Mouse (Mus musculus): ENCODE measurements around the gene Pawr.
"Not testable (repeated sequence)": the region's sequence is repeated elsewhere in the genome, so short reads cannot be mapped to it uniquely, and the experiment has no call there.

The Pawr gene

DNA sequence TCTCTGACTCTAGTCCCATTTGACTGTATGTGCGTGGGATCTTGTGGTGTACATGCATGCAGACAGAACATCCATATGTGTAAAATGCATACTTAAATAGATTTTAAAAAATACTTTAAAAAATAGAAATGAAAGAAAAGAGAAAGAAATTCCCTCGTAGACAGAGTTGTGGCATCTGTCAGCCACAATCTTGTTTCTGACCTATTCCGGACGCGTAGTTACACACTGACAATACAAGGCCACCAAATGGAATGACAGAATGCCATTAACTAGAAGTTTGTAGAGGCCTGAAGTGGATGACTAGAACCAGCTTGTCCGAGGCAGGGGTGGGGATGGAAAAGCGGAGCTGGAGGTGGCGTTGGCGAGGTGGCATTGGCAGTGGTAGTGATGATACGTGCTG lies 60.2 kb downstream of the Pawr start:
- no peak for DNase-seq (ENCODE audit: low spot score)

DNA sequence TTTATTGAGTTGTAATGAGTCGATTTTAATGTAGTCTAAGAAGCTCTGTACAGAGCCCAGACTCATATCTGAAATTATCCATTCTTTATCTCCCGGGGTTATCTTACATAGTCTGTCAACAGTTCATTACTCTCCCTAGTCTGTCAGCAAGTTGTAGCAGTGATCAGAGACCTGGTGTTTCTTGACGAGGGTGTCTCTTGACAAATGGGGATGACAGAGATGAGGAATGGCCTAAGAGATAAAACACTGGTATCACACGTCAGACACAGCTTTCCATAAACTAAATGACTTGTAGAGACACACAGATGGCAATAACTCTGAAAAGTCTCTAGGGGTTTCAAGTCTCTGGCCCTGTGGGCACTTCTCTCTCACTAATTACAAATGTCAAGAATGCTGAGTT lies 62.4 kb downstream of the Pawr start:
- no peak for DNase-seq (ENCODE audit: low spot score)

DNA sequence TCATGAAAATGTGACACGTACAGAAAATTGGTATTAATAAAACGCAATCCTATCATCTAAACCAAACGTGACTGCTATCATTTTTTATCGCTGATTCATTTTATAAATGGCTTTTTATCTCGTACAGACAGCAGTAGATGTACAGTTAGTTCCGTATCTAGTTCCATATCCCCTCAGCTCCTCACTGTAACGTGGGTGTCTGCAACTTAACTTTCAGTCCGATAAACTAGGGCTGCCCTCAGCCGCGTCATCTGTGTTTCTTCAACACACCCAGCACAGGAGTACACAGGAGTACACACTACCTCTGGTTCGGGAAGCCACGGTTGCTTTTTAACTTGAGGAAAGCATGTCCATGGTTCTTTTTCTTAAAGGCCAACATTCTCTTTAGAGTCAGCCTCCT lies 63.3 kb downstream of the Pawr start:
- DNase-seq (ENCODE audit: low spot score): no peak

DNA sequence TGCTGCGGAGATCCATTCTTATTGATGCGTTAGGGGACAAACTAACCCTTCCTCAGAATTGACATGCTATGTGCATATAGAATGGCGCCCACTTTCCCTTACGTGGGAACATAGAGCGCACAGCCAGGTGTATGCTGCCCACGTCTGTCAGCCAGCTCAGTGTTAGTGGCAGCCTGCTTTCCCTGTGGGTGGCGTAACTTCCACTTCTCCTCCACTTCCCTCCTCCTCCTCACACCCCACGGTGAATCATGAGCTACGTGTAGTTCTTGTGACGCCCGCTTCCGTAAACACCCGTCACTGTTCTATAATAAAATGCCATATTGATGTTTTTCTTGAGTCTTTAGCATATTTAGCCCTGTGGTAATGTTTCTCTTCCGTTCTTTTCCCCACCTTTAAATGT lies 63.7 kb downstream of the Pawr start:
- DNase-seq (ENCODE audit: low spot score): no peak

DNA sequence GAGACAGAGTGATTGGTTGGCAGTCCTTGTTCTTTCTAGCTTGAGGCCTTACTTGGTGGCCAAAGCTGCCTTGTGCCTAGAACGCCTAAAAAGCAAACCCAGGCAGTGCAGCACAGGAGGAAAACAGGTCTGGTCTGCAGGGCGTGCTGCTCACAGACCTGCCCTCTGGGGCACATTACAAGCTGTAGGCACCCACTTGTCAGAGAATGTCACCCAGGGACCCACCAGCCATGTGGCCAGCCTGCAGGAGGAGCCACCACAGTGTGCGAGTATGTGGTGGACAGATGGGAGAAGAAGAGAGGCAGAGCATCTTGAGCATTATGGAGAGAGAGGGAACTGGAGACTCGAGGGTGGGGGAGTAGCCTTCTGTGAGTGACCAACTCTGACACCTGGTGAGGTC lies 70.8 kb downstream of the Pawr start:
- DNase-seq (ENCODE audit: low spot score): no peak

GRCm38 (mm10) chr10:108403366-108403865 lies 71.5 kb downstream of the Pawr start:
- no peak for DNase-seq (ENCODE audit: low spot score)

- no peak for DNase-seq (ENCODE audit: low spot score)
These were observed 72.2 kb downstream of the Pawr start for GRCm38 (mm10) chr10:108404087-108404486.

- DNase-seq (ENCODE audit: low spot score): no peak
These were observed 73.2 kb downstream of the Pawr start for GRCm38 (mm10) chr10:108405076-108405475.

GRCm38 (mm10) chr10:108405931-108406330 lies 74.0 kb downstream of the Pawr start:
- no peak for DNase-seq (ENCODE audit: low spot score)

DNA sequence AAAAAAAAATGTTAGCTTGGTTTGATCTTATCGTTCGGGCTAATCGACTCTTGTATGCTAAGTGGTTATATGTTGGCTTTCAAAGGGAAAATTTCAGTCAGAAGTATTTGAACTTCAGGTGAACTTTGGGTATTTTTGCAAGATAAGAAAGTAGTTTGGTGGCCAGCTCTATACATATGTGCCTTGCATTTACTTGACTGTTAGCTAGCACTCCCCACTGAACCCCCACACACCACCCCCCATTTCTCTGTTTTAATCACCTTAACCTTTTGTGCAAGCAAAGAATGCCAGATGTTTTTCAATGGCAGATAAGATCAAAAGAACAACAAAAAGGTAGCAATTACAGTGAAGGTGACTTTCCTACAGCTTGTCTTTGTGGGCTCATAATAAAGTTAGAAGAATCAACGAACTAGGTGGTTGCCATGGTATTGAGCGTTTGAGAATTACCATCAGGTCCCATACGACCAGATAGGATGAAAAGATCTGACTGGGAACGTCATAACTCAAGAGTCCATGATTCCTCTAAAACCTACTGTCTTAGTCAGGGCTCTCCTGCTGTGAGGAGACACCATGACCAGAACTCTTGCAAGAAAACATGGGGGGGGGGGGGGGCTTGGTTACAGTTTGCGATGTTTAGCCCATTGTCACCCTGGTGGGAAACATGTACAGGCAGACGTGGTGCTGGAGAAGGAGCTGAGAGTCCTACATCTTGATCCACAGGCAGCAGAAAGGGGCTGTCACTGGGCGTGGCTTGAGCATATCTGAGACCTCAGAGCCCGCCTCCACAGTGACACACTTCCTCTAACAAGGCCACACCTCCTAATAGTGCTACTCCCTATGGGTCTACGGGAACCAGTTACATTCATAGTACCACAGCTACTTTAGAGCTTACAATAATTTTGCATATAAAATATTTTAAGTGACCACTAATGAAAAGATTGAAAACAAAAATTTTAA lies 75.2 kb downstream of the Pawr start:
- DNase-seq (ENCODE audit: low spot score): no peak

GRCm38 (mm10) chr10:108408025-108408424 lies 76.1 kb downstream of the Pawr start:
- DNase-seq (ENCODE audit: low spot score): no peak

GRCm38 (mm10) chr10:108408437-108408836 lies 76.5 kb downstream of the Pawr start:
- DNase-seq (ENCODE audit: low spot score): no peak

GRCm38 (mm10) chr10:108408986-108409385 lies 77.1 kb downstream of the Pawr start:
- no peak for DNase-seq (ENCODE audit: low spot score)

GRCm38 (mm10) chr10:108409529-108409928 lies 77.6 kb downstream of the Pawr start:
- no peak for DNase-seq (ENCODE audit: low spot score)

DNA sequence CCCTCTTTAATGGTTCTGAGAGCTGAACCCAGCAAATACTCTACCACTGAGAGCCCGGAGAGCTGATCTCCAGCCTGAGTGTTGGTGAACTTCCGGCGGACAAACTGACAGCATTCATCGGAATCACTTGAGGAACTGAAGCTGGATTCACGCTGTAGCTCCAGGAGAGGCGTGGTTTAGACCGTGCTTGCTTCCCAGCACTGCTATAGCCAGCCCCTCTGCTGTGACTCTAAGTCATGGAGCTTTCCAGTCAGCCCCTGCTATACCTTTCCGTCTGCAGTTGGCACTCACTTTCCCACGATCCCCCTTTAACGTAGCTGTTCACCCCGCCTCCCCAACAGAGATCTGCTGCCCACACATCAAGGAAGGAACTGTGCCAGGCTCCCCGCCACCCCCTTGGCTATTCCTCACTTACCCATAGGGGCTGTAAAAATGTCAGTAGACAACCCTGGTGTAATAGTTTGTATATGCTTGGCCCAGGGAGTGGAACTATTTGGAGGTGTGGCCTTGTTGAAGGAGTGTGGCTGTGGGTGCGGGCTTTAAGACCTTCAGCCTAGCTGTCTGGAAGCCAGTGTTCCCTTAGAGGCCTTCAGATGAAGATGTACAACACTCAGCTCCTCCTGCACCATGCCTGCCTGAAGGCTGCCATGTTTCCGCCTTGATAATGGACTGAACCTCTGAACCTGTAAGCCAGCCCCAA lies 83.2 kb downstream of the Pawr start:
- DNase-seq (ENCODE audit: low spot score): no peak

DNA sequence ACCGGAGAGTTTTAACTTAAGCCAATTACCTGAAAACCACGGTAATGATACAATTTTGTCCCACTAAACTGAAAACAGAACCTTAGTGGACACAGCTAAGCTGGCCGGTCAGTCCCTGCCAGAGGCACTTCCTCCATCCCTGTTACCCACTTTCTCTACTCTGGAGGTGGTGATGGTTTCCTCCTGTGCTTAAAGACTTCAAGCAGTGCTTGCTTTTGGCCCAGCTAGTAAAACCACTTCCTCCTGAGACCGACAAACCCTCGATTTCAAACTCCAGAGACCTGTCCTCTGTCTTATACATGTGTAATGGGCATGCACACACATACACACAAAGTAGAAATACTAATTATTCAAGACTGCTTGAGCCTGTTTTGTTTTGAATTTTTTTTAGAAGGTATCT lies 85.5 kb downstream of the Pawr start:
- no peak for DNase-seq (ENCODE audit: low spot score)

DNA sequence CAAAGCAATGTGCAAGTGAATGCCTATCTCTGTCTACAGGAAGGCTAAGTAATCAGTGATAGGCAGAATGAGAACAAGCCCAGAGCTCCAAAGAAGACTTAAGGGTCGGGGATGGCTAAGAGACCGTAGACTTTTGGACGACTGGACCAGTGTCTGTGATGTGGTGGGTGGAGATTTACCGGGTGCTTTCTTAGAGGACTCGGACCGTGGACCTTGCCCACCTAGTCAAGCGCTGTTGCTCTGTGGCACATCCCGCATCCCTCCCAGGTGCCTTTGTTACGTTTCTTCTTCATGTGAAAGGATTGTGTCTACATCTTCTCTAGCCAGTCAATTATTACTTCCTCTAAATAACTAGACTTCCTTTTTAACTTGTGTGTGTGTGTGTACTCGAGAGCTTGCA lies 98.6 kb downstream of the Pawr start:
- DNase-seq (ENCODE audit: low spot score): no peak

- no peak for DNase-seq (ENCODE audit: low spot score)
These were observed 100.3 kb downstream of the Pawr start for GRCm38 (mm10) chr10:108432194-108432593.

DNA sequence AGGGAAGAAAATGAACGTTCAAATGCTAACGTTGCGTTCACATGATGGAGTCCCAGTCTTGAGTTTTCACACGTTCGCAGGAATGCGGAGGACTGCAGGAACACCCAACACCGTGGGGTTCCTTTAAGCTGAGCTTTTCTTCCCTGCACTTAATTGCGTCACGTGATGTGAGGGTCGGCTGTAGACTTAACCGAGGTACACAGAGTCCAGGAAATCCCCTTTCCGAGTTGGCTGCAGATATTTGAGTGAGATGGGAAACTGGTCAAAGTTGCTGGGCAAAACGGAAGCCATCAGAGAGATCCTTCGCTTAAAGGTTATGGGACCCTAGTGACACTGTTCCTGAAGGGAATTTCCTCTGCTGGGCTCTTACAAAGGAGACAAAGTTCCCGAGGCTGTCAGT lies 102.1 kb downstream of the Pawr start:
- no peak for DNase-seq (ENCODE audit: low spot score)

DNA sequence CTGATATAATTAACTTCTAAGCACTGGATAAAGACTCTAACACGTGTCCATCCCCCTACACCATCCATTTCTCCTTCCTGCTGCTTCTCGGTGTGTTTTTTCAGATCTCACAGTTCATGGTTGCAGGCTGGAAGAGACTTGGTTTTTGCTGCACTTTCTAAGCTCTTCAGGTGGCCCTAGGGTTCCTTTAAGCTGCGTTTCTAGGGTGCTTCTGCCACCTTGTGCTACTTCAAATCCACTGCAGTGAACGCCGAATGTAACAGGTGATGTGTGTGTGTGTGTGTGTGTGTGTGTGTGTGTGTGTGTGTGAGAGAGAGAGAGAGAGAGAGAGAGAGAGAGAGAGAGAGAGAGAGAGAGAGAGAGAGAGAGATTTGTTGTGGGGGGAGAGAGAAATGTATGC lies 103.7 kb downstream of the Pawr start:
- DNase-seq (ENCODE audit: low spot score): no peak

- DNase-seq (ENCODE audit: low spot score): no peak
These were observed 104.4 kb downstream of the Pawr start for GRCm38 (mm10) chr10:108436365-108436764.

- DNase-seq (ENCODE audit: low spot score): not testable (repeated sequence)
These were observed 108.3 kb downstream of the Pawr start for GRCm38 (mm10) chr10:108440251-108440650.
